Mouse (Mus musculus) stomach, embryonic 15.5 days (tissue): ENCODE data around the gene Tapbpl. TPM values are rescaled to one million over a fixed set of nuclear protein-coding genes. Genes with fewer than 3 reads are reported as not detected.

Source experiments
- ATAC-seq: fragments of 200-750 bp; cut with Nextera tagmentation; 2 replicates; pipeline ENCODE4 v1.8.0; 2017; ENCODE audit warnings: low read depth, moderate number of reproducible peaks, moderate TSS enrichment; ENCODE audit not compliant: insufficient read depth, low FRiP score
- H3K27ac ChIP-seq: fragments of 300-500 bp; sonication (generic); 2 replicates; pipeline ENCODE4 v1.5.1; 2015; ENCODE audit warnings: mild to moderate bottlenecking, inconsistent platforms
- H3K27me3 ChIP-seq: fragments of 300-500 bp; sonication (generic); replicated peaks from 2 replicates; pipeline ENCODE4 v1.6.1; 2015; ENCODE audit warnings: inconsistent platforms
- H3K36me3 ChIP-seq: fragments of 300-500 bp; sonication (generic); 2 replicates; pipeline ENCODE4 v1.6.1; 2015; ENCODE audit warnings: inconsistent platforms
- H3K4me1 ChIP-seq: fragments of 300-500 bp; sonication (generic); 2 replicates; pipeline ENCODE4 v1.6.1; 2015; ENCODE audit warnings: inconsistent platforms
- H3K4me2 ChIP-seq: fragments of 300-500 bp; sonication (generic); 2 replicates; pipeline ENCODE4 v1.6.1; 2015; ENCODE audit warnings: mild to moderate bottlenecking, inconsistent platforms
- H3K4me3 ChIP-seq: fragments of 300-500 bp; sonication (generic); replicated peaks from 2 replicates; pipeline ENCODE4 v1.5.1; 2015; ENCODE audit warnings: inconsistent platforms
- H3K9ac ChIP-seq: fragments of 300-500 bp; sonication (generic); 2 replicates; pipeline ENCODE4 v1.6.1; 2015; ENCODE audit warnings: inconsistent platforms
- H3K9me3 ChIP-seq: fragments of 300-500 bp; sonication (generic); 2 replicates; pipeline ENCODE4 v1.6.1; 2016; ENCODE audit warnings: inconsistent platforms
- WGBS: fragments of 180-500 bp; shearing (Covaris S2); methylation state at CpG from one replicate; pipeline ENCODE4 v1.1.7; 2015; 5-methylcytosine and 5-hydroxymethylcytosine counted together
- polyA plus RNA-seq: library from polyadenylated mRNA; unstranded; fragments of >200 nt; fragmentation: Nextera tagmentation; extraction: Ambion mirVana; gene quantifications from 2 replicates; pipeline ENCODE4 v1.2.1, GENCODE M21; 2015

Tapbpl gene
- polyA plus RNA-seq, 1 experiment from 2014 or later, result 8.0 TPM

DNA sequence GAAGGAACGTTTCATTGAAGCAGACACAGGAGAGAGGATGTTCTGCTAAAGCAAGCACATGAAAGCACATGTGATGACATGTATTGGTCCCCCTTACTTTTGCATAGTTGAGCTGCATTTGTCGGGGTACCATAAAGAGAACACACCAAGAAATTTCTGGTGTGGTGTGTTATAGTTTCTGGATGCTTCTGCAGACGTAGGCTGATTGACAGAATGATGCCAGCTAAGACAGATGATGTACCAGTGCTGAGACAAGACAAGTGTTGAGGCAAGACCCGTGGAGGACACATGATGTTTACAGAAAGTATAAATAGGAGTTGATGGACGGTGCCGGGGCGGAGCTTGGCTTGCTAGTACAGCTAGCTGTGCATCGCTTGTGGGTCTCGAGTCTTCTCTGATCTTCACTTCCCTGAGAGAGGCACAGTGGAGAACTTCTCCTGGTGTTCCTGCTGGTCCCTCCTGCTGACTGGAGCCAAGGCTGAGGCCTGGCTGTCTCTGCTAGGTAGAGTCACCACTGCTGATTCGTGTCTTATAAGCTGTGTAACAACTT is 28.4 kb upstream of the Tapbpl start:
- H3K4me2 ChIP-seq, result no peak overlapping the region
- H3K4me1 ChIP-seq, result no peaks in the 10 kb centered on the region
- H3K9ac ChIP-seq, result no peak overlapping the region
- H3K36me3 ChIP-seq, result no peaks in the 10 kb centered on the region
- no peak overlapping the region for H3K4me3 ChIP-seq
- H3K27me3 ChIP-seq, result no peaks in the 10 kb centered on the region
- H3K9me3 ChIP-seq, result no peaks in the 10 kb centered on the region
- no peak overlapping the region for H3K27ac ChIP-seq
- ATAC-seq, result no peak
- WGBS, result 63% methylated on average over 10 of the region's 10 CpGs

DNA sequence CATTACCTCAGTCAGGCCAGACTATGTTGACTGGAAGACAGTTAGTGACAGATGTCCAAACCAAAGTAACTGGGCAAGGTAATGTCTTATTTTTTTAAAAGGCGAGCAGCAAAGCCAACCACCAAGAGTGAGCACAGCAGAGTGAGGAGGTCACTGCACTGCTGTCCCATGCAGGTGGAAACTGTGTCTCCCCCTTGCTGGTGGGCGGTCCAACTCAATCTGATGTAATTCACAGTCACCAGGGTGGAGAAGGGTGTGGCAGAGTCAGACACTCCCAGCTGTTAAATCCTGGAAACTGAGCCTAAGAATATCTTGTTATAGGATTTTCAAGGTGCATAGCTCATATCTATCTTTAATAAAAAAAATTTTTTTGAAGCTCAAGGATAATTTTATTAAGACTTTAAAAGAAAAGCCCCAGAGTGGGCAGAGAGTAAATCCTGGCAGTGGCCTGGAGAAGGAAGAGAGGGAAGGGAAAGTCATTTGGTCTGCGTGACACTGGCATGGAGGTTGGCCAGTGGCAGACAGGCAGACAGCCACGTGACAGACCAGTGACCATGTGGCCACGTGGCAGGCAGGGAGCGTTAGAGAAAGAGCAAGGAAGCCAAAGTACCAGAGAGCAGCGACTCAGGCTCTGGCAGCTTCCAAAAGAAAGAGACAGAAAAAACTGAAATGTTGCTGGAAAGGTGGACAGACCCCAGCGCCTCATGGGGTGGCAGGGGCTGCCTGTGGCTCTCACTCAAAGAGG is 24.7 kb upstream of the Tapbpl start:
- Histone ChIP-seq H3K4me2 (no peak overlapping the region), H3K36me3 (no peaks in the 10 kb centered on the region), H3K9me3 (no peaks in the 10 kb centered on the region), H3K4me1 (no peaks in the 10 kb centered on the region), H3K27ac (no peak overlapping the region), H3K27me3 (no peaks in the 10 kb centered on the region), H3K9ac (no peak overlapping the region), H3K4me3 (no peak overlapping the region)
- ATAC-seq, result no peak
- WGBS, result 75% methylated on average over 8 of the region's 8 CpGs

DNA sequence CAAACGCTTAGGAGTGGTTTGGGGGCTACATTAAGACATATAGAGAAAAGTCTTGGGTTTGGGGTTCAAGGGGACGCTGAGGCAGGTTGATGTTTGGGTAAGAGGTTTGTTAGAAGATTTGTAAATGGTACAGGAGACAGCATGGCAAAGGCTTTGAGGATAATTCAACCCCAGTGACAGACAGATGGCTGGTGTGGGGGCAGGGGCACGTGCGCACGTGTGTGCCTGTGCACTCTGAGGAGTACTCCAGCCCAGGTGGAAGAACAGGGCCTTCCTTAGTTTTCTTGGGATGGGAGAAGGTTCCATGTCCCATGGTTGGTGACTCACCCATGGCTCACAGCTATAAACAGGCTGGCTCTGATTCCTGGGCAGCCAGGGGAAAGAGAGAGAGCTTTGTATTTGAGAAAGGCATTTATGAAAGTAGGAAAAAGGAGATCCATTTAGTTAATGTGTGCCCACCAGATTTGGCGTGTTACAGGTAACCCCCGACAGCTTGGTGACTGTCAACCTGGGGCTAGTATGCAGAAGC is 23.9 kb upstream of the Tapbpl start:
- Histone ChIP-seq H3K4me1 (no peaks in the 10 kb centered on the region), H3K36me3 (no peaks in the 10 kb centered on the region), H3K27ac (no peak overlapping the region), H3K27me3 (no peaks in the 10 kb centered on the region), H3K4me3 (no peak overlapping the region), H3K4me2 (no peak overlapping the region), H3K9ac (no peak overlapping the region), H3K9me3 (no peaks in the 10 kb centered on the region)
- 78% methylated on average over 7 of the region's 7 CpGs for WGBS
- ATAC-seq, result no peak

DNA sequence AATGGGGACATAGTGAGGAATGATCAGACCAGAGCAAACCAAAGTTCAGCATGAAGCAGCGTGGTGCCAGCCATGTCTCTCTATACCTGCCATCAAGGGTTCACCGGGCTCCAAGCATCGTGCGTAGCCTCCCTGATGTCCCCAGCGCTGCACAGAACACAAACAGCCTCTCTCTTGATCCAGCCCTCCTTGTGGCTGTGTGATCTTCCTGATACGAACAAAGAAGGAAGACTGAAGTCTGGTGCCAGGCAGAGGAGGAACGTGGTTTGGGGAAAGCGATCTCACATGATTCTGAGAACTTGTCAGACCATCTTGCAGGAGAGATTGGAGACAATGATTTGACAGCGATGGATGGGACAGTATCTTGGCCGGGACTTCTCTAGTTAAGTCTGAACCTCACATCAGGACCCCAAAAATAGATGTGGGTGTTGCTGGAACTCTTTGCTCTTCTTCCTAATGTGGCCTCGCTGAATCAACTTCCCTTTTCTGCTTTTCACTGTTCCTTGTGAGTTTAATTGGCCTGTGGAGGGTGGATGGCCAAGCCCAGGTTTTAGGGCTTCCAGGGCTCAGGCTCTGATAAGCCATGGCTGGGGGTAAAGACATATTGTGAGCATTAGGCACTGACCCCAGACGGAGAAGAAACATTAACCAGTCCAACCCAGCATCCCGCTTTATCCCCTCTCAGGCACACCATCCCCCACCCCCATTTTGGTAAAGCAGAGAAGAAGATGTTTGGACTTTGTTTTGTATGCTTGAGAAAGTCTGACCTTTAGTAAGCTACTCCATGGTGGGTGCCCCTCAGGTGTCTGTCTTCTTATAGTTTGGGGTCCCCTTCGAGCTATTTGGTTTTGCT is 22.4 kb upstream of the Tapbpl start:
- Histone ChIP-seq H3K4me1 (no peaks in the 10 kb centered on the region), H3K9ac (no peak overlapping the region), H3K36me3 (no peaks in the 10 kb centered on the region), H3K27ac (no peak overlapping the region), H3K27me3 (no peaks in the 10 kb centered on the region), H3K9me3 (no peaks in the 10 kb centered on the region), H3K4me3 (no peak overlapping the region), H3K4me2 (no peak overlapping the region)
- no peak for ATAC-seq
- 73% methylated on average over 14 of the region's 14 CpGs for WGBS

DNA sequence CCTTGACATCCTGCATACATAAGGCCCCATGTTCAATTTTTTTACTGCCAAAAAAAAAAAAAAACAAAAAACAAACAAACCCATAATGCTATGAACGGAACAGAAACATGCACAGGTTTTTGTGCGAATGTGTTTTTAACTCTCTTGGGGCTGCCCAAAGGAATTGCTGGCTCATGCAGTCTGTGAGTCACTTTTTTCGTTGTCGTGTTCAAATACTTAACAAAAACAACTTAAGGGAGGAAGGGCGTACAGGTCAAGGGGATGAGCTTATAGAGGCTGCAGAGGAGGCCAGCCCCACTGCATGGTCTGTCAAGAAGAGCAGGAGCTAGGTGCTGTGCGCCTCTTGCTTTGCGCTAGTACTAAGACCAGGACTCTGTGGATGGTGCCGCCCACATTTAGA is 21.1 kb upstream of the Tapbpl start:
- WGBS, result 82% methylated on average over 8 of the region's 8 CpGs
- no peaks in the 10 kb centered on the region for H3K36me3 ChIP-seq
- ATAC-seq, result no peak
- no peak overlapping the region for H3K4me2 ChIP-seq
- H3K4me3 ChIP-seq, result no peak overlapping the region
- H3K27me3 ChIP-seq, result no peaks in the 10 kb centered on the region
- H3K9me3 ChIP-seq, result no peaks in the 10 kb centered on the region
- no peak overlapping the region for H3K27ac ChIP-seq
- no peak overlapping the region for H3K9ac ChIP-seq
- H3K4me1 ChIP-seq, result no peaks in the 10 kb centered on the region

DNA sequence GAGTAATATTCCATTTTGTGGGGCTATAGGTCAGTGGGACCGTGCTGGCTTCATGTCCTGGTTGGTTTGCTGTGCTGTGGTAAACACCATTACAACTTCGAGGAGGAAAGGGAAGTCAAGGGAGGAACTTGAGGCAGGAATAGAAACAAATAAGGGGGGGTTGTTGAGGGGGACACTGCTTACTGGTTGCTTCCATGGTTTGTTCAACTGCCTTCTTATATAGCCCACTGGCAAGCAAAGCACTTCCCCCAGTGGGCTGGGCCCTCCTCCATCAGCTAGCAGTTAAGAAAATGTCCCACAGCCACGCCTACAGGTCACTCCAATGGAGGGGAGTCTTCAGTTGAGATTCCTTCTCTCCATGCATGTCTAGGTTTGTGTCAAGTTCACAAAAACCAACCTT is 20.6 kb upstream of the Tapbpl start:
- WGBS, result 77% methylated on average over 3 of the region's 3 CpGs
- no peak overlapping the region for H3K27ac ChIP-seq

DNA sequence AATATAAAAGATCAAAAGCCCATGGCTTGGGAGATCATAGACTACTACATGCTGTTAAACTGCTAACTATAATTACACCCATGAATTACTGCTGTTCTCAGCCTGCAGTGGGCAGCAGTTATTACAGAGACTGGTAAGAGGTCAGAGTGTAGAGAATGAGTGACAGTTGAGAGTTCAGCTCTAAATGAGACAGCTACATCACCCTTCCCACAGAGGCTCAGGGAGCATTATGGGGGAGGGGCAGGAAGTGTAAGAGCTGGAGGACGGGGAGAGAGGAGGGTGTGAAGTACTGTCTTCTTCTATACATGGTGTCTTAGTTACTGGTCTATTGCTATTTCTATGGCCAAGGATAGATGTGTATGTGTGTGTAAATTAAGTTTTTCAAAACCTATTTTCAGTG is 12.9 kb upstream of the Tapbpl start:
- WGBS, result 35% methylated on average over 1 of the region's 1 CpGs
- no peak overlapping the region for H3K27ac ChIP-seq
- no peak for ATAC-seq

More for the DNA sequence above, 20.6 kb upstream of the Tapbpl start:
- Histone ChIP-seq H3K9ac (no peak overlapping the region), H3K4me2 (no peak overlapping the region), H3K36me3 (no peaks in the 10 kb centered on the region), H3K4me1 (no peaks in the 10 kb centered on the region), H3K27me3 (no peaks in the 10 kb centered on the region), H3K9me3 (no peaks in the 10 kb centered on the region), H3K4me3 (no peak overlapping the region)
- no peak for ATAC-seq

DNA sequence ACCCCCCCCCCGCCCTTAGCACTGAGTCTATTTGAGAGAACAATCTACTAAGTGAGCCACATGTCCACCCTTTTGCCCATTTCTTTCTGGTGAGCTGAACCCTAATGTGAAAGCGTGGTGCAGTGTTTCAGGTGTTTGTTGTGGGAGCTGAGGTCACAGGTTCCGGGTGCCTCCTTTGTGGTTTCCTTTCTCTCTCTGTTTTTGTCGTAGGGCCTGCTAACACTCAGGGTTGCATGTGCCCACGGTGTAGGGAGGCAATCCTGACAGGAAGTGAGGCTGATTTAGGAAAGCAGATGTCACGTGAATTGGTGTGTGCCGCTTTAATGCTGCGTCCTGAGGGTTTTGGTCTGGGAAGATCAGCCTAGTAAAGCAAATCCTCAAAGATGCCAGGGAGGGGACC is 9.9 kb upstream of the Tapbpl start:
- no peak overlapping the region for H3K9ac ChIP-seq
- no peak for ATAC-seq
- no peak overlapping the region for H3K27ac ChIP-seq
- H3K4me1 ChIP-seq, result no peaks in the 10 kb centered on the region
- no peaks in the 10 kb centered on the region for H3K9me3 ChIP-seq
- H3K27me3 ChIP-seq, result no peaks in the 10 kb centered on the region
- no peak overlapping the region for H3K4me2 ChIP-seq
- H3K4me3 ChIP-seq, result no peak overlapping the region
- H3K36me3 ChIP-seq, result no peaks in the 10 kb centered on the region
- WGBS, result 72% methylated on average over 8 of the region's 8 CpGs

More for the DNA sequence above, 12.9 kb upstream of the Tapbpl start:
- Histone ChIP-seq H3K27me3 (no peaks in the 10 kb centered on the region), H3K36me3 (no peaks in the 10 kb centered on the region), H3K4me1 (no peaks in the 10 kb centered on the region), H3K4me2 (no peak overlapping the region), H3K4me3 (no peak overlapping the region), H3K9ac (no peak overlapping the region), H3K9me3 (no peaks in the 10 kb centered on the region)

DNA sequence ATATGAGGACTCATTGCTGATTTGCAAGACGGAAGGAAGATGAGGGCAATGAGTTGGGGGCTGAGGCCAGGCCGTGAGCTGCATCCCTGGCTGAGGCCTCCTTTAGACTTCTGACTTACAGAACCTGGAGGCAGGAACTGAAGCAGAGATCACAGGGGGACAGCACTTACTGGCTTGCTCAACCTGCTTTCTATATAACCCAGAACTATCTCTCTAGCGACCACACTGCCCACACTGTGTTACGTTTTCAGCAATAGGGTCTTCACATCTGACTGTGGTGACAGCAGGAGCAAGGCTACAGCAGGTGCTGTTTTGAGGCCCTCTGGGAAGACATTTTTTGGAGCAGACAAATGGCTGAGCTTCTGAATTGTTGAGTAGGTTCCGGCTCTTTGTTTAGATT is 9.0 kb upstream of the Tapbpl start:
- H3K4me3 ChIP-seq, result no peak overlapping the region
- H3K9ac ChIP-seq, result no peak overlapping the region
- no peaks in the 10 kb centered on the region for H3K9me3 ChIP-seq
- ATAC-seq, result no peak
- 81% methylated on average over 5 of the region's 5 CpGs for WGBS
- H3K36me3 ChIP-seq, result no peaks in the 10 kb centered on the region
- no peak overlapping the region for H3K27ac ChIP-seq
- H3K4me2 ChIP-seq, result no peak overlapping the region
- no peaks in the 10 kb centered on the region for H3K27me3 ChIP-seq
- H3K4me1 ChIP-seq, result no peaks in the 10 kb centered on the region

DNA sequence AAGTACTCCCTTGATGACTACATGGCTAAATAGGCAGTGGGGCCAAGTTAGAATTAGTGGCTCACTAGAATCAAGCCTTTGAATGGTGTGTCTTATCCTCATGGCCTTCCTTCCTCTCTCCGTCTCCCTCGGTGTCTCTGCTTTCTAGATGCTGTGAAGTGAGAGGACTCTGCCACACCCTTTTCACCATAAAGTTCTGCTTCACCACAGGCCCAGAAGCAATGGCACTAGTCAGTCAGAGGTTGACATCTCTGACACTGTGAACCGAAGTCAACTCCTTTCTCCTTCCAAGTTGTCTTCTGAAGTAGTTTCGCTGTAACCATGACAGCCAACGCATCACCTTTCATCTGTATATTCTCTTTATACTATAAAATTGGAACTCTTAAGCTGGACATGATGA is 7.9 kb upstream of the Tapbpl start:
- Histone ChIP-seq H3K9me3 (no peaks in the 10 kb centered on the region), H3K4me2 (no peak overlapping the region), H3K9ac (no peak overlapping the region), H3K27me3 (no peaks in the 10 kb centered on the region), H3K27ac (no peak overlapping the region), H3K4me3 (no peak overlapping the region), H3K4me1 (no peaks in the 10 kb centered on the region), H3K36me3 (no peaks in the 10 kb centered on the region)
- no peak for ATAC-seq
- 86% methylated on average over 5 of the region's 5 CpGs for WGBS

DNA sequence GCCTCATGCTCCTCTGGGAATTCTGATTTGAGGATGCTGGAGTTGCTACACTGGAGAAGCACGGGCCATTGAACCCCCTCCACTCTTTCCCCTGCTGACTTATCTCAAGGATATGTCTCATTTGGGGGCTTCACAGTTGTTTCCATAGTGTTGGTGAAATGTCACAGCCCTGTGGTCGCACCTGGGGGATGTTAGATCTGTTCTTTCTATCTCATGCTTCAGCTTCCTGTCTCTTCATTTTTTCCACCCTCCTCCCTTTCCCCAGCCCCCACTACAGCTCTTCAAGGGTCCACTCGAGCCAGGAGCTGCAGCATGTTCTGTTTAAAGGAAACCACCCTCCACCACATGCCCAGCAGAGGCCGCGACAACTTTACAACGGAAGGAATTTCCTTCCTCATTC is 6.7 kb upstream of the Tapbpl start:
- no peaks in the 10 kb centered on the region for H3K27me3 ChIP-seq
- 51% methylated on average over 6 of the region's 6 CpGs for WGBS

DNA sequence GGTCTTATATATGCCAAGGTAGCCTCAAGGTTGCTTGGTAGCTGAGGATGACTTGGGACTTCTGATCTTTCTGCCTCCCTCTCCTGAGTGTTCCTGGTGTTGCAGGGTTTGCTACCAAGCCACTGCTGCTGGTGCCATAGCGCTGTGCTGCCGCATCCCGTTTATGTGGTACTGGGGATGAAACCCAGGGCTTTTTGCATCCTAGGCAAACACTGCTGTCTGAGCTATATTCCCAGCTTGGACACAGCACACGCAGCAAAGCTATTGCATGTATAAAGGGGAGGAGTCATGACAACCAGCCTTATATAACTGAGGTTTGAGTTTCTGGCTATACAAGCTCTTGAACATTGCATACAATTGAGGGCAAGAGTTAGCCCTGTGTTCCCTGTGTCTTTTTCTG is 5.8 kb upstream of the Tapbpl start:
- Histone ChIP-seq H3K4me3 (no peak overlapping the region), H3K9me3 (no peaks in the 10 kb centered on the region), H3K9ac (no peak overlapping the region), H3K4me2 (no peak overlapping the region), H3K27me3 (no peaks in the 10 kb centered on the region), H3K27ac (no peak overlapping the region), H3K36me3 (no peaks in the 10 kb centered on the region), H3K4me1 (no peaks in the 10 kb centered on the region)
- no peak for ATAC-seq
- WGBS, result 77% methylated on average over 4 of the region's 4 CpGs

More for the DNA sequence above, 6.7 kb upstream of the Tapbpl start:
- H3K36me3 ChIP-seq, result no peaks in the 10 kb centered on the region
- H3K9ac ChIP-seq, result no peak overlapping the region
- no peaks in the 10 kb centered on the region for H3K9me3 ChIP-seq
- H3K27ac ChIP-seq, result no peak overlapping the region
- no peak overlapping the region for H3K4me2 ChIP-seq
- no peak for ATAC-seq
- no peak overlapping the region for H3K4me3 ChIP-seq
- H3K4me1 ChIP-seq, result no peaks in the 10 kb centered on the region
